Mouse (Mus musculus) kidney, postnatal 0 days (tissue): Measurements from ENCODE around the gene Ncdn. TPM values are rescaled to one million over a fixed set of nuclear protein-coding genes. Genes with fewer than 3 reads are reported as not detected.
A peak's percentile ranks its signal among the peaks of the same experiment; 100 is the strongest.

Source experiments
- ATAC-seq: fragments of 200-750 bp; cut with Nextera tagmentation; replicated peaks from 2 replicates; pipeline ENCODE4 v1.8.0; 2017; ENCODE audit warnings: low read depth, moderate number of reproducible peaks, moderate TSS enrichment, moderate library complexity; ENCODE audit not compliant: low FRiP score
- DNase-seq: peaks from one replicate; pipeline ENCODE4 v3.0.0-alpha.2; 2016; ENCODE audit warnings: low spot score
- H3K27ac ChIP-seq: fragments of 300-500 bp; sonication (generic); 2 replicates; pipeline ENCODE4 v1.5.1; 2014; ENCODE audit warnings: mild to moderate bottlenecking
- H3K27me3 ChIP-seq: fragments of 300-500 bp; sonication (generic); 2 replicates; pipeline ENCODE4 v1.6.1; 2014; ENCODE audit warnings: low read length, mixed read lengths; ENCODE audit not compliant: insufficient read depth
- H3K36me3 ChIP-seq: fragments of 300-500 bp; sonication (generic); 2 replicates; pipeline ENCODE4 v1.6.1; 2014; ENCODE audit warnings: low read length, mixed read lengths; ENCODE audit not compliant: insufficient read depth
- H3K4me1 ChIP-seq: fragments of 300-500 bp; sonication (generic); replicated peaks from 2 replicates; pipeline ENCODE4 v1.6.1; 2014; ENCODE audit warnings: antibody characterized with exemption, low read length, mixed read lengths; ENCODE audit not compliant: insufficient read depth
- H3K4me2 ChIP-seq: fragments of 300-500 bp; sonication (generic); 2 replicates; pipeline ENCODE4 v1.6.1; 2014; ENCODE audit warnings: mild to moderate bottlenecking, low read length, moderate library complexity, mixed read lengths
- H3K4me3 ChIP-seq: fragments of 300-500 bp; sonication (generic); replicated peaks from 2 replicates; pipeline ENCODE4 v1.5.1; 2014; ENCODE audit warnings: low read depth, low read length
- H3K9ac ChIP-seq: fragments of 300-500 bp; sonication (generic); 2 replicates; pipeline ENCODE4 v1.6.1; 2014; ENCODE audit warnings: low read depth, low read length
- H3K9me3 ChIP-seq: fragments of 300-500 bp; sonication (generic); replicated peaks from 2 replicates; pipeline ENCODE4 v1.6.1; 2016; ENCODE audit warnings: low read length, inconsistent platforms, mixed read lengths
- CTCF ChIP-seq: IDR thresholded peaks from 2 replicates; pipeline ENCODE4 v1.5.1; 2016; ENCODE audit warnings: antibody characterized with exemption, low read depth, mild to moderate bottlenecking, moderate library complexity
- WGBS: fragments of 180-500 bp; shearing (Covaris S2); extraction: QIAGEN DNeasy Blood & Tissue Kit; methylation state at CpG from one replicate; pipeline ENCODE4 v1.1.7; 2014; 5-methylcytosine and 5-hydroxymethylcytosine counted together
- polyA plus RNA-seq: library from polyadenylated mRNA; unstranded; fragments of >200 nt; fragmentation: Nextera tagmentation; extraction: Ambion mirVana; gene quantifications from 2 replicates; pipeline ENCODE4 v1.2.1, GENCODE M21; 2015

Ncdn gene
- polyA plus RNA-seq, 1 experiment from 2014 or later: 22.0 TPM

DNA sequence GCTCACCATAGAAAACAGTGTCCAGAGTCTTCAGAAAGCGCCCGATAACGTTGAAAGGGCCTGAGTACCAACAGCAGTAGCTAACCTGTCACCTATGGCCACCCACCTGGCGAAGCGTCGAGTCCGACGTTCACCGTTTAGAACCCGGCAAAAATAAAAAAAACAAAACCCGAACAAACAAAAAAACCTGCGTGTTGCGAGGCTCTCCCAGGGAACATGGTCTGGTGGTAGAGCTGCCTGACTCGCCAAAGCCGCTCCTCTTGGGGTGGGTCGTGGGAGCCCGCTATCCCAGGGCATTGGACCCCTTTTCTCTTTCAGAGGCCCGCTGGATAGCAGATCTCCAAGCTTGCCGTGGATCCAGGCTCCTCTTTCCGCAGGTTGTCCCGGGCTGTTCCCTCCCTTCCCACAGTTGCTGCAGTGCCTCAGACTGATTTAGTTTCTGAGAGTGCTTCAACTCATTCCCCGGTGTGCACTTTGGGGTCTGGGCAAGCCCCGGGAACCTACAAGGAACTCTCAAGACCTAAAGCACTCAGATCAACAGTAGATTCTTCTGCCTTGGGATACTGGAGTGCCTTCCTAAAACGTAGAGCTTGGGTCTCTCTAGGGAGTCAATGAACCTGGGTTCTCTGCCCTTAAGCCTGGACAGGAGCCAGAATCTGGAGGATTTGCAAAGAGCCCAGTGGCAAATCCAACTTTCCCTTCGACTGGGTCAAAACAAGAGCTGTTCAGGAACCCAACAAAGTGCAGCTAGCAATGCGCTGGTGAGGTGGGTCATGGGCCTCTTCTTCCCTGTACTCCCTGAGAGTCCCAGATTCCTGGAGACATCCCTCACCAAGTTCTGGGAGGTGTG, 20.5 kb downstream of the Ncdn start:
- no peak for ATAC-seq
- H3K4me3 ChIP-seq: no peak overlapping the region
- no peak overlapping the region for H3K9ac ChIP-seq
- 5% methylated on average over 26 of the region's 26 CpGs for WGBS
- DNase-seq: no peak
- peaks cover 68% of the 10 kb centered on the region for H3K27me3 ChIP-seq
- no peak overlapping the region for H3K27ac ChIP-seq
- peak overlapping the region; percentile 14; the same call in 1 of the 2 replicates for H3K4me2 ChIP-seq
- no peaks in the 10 kb centered on the region for H3K9me3 ChIP-seq
- no peaks in the 10 kb centered on the region for H3K4me1 ChIP-seq
- no peaks in the 10 kb centered on the region for H3K36me3 ChIP-seq
- no peak for TF ChIP-seq CTCF

DNA sequence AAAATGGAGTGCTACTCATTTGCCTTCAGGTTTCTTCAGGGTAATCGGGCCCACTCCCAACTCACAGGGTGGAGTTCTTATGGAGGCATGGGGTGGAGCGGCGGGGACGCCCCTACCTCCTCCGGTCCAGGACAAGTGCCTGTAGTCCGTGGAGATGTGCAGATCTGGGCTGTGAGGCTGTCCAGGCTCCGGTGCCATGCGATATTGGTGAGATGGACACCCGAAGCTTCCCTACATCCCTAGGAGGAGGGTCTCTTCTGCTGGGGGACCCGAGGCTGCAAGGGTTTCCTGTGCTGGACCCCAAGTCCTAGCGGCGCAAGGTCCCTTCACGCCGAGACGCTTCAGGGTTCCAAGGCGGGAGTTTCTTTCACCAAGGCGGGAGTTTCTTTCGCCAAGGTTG, 21.1 kb downstream of the Ncdn start:
- WGBS: 2% methylated on average over 18 of the region's 18 CpGs
- peaks cover 68% of the 10 kb centered on the region for H3K27me3 ChIP-seq
- H3K4me2 ChIP-seq: peak overlapping the region; percentile 14; the same call in 1 of the 2 replicates
- no peaks in the 10 kb centered on the region for H3K36me3 ChIP-seq
- H3K9me3 ChIP-seq: no peaks in the 10 kb centered on the region
- no peak overlapping the region for H3K4me3 ChIP-seq
- H3K4me1 ChIP-seq: no peaks in the 10 kb centered on the region
- ATAC-seq (no peak), DNase-seq (no peak)
- no peak for TF ChIP-seq CTCF
- H3K9ac ChIP-seq: no peak overlapping the region
- H3K27ac ChIP-seq: no peak overlapping the region

DNA sequence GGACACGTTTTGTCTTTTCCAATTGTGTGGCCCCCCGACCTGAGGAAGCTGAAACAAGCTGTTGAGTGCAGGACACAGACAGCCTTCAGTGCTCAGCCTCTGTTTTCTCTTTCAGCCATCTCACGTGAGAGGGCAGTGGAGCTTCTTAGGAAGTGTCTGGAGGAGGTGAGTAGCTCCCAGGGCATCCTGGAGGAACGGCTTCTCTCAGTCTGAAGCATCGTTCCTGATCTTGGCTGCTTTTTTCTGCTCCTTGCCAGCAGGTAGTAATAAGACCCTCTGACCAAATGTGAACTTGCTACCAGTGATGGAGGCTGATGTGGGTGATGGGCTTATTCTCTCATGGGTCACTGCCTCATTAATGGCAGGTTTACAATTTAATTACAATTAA, 45.8 kb downstream of the Ncdn start:
- WGBS: 82% methylated on average over 5 of the region's 5 CpGs
- no peak for TF ChIP-seq CTCF
- Histone ChIP-seq H3K4me2 (no peak overlapping the region), H3K36me3 (peaks cover 57% of the 10 kb centered on the region), H3K4me1 (no peaks in the 10 kb centered on the region), H3K27ac (no peak overlapping the region), H3K4me3 (no peak overlapping the region), H3K9me3 (no peaks in the 10 kb centered on the region), H3K27me3 (no peaks in the 10 kb centered on the region), H3K9ac (no peak overlapping the region)
- DNase-seq: no peak
- ATAC-seq: no peak

DNA sequence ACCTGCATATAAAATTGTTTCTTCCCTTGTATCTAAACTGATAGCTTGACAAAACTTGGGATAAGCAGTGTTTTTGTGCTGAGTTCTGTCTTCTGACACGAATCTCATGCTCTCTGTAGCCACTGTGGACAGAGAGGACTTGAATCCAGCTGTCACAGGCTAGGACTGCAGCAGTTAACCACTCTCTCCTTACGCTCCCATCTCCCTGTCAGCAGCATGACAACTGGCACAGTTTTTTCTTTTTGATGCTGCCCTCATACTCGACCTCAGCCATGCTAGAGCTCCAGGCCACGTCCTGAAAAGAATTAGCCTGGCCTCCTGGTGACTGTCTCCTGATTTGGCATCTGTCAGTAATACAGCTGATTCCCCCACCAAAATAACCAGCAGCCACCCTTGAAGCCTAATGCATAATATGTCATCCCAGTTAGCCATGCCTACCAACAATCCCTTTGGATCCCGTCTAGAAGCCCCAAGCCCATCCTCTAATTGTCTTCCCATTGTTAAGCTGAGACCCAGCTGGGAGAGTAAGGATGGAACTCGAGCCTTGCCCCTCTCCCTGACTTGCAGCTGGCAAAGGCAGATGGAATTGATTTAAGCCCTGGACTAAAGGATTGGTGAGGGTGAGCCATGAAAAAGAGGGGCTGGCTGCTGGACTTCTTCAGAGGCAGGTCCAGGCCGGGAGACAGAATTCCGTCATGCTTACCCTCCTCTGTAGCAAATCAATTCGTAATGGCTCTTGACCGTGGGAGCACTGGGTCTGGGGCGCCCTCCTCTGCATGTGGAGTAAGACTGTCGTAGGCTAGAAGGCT, 46.4 kb downstream of the Ncdn start:
- no peak for TF ChIP-seq CTCF
- DNase-seq: no peak
- 74% methylated on average over 12 of the region's 12 CpGs for WGBS
- ATAC-seq: no peak
- no peaks in the 10 kb centered on the region for H3K27me3 ChIP-seq
- H3K4me3 ChIP-seq: no peak overlapping the region
- H3K36me3 ChIP-seq: peaks cover 54% of the 10 kb centered on the region
- no peaks in the 10 kb centered on the region for H3K4me1 ChIP-seq
- H3K9ac ChIP-seq: no peak overlapping the region
- no peak overlapping the region for H3K27ac ChIP-seq
- H3K4me2 ChIP-seq: no peak overlapping the region
- no peaks in the 10 kb centered on the region for H3K9me3 ChIP-seq

DNA sequence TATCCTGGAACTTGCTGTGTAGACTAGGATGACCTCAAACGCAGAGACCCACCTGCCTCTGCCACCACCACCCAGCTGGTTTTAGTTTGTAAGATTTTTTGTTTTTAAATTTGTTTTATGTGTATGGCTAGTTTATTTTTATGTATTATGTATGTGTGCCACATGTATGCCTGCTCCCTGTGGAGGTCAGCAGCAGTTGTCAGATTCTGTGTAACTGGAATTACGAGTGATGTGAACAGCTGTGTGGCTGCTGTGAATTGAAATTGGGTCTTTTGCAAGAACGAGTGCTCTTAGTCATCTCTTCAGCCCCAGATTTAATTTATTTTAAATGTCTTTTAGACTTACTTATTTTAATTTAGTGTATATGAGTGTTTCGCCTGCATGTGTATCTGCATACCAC, 56.3 kb downstream of the Ncdn start:
- Histone ChIP-seq H3K27ac (no peak overlapping the region), H3K9ac (no peak overlapping the region), H3K4me1 (no peaks in the 10 kb centered on the region), H3K27me3 (no peaks in the 10 kb centered on the region), H3K4me2 (no peak overlapping the region), H3K9me3 (no peaks in the 10 kb centered on the region), H3K36me3 (peaks cover 8% of the 10 kb centered on the region; the same call in 1 of the 2 replicates), H3K4me3 (no peak overlapping the region)
- WGBS: 92% methylated on average over 4 of the region's 4 CpGs
- ATAC-seq (no peak), DNase-seq (no peak)
- TF ChIP-seq CTCF: no peak

Other genes with a start within 250 kb of the Ncdn start
- 1.4 and 1.8 TPM in 2 replicates for gene Ago4, start 220.0 kb downstream of the Ncdn start, polyA plus RNA-seq
- gene Clspn, start 196.5 kb downstream of the Ncdn start, polyA plus RNA-seq: 13.3 and 18.0 TPM in 2 replicates
- gene 5730409E04Rik, start 143.6 kb downstream of the Ncdn start, polyA plus RNA-seq: 1.3 and 1.9 TPM in 2 replicates
- 450 and 458 TPM in 2 replicates for gene Psmb2, start 75.8 kb downstream of the Ncdn start, polyA plus RNA-seq
- not detected in 2 replicates for gene Tfap2e, start 17.2 kb downstream of the Ncdn start, polyA plus RNA-seq
- 22.4 and 22.6 TPM in 2 replicates for gene AU040320, start 106 bp upstream of the Ncdn start, polyA plus RNA-seq
- gene Zmym4, start 214.7 kb upstream of the Ncdn start, polyA plus RNA-seq: 14.8 and 17.3 TPM in 2 replicates